Mouse (Mus musculus): ENCODE results near the gene Pitx3. TPM values are rescaled to one million over a fixed set of nuclear protein-coding genes. Genes with fewer than 3 reads are reported as not detected.

Pitx3 gene
- polyA plus RNA-seq, 1 experiment from 2014 or later: 0.39 TPM

GRCm38 (mm10) chr19:46096396-46096795 lies 51.7 kb downstream of the Pitx3 start:
- 78% methylated on average over 5 of the region's 5 CpGs for WGBS
- H3K36me3 ChIP-seq: no peaks in the 10 kb centered on the region
- no peak overlapping the region for H3K4me2 ChIP-seq
- no peak for ATAC-seq (ENCODE audit: borderline replicate concordance, extremely low read depth, low FRiP score, low TSS enrichment)
- H3K9ac ChIP-seq: no peak overlapping the region
- no peaks in the 10 kb centered on the region for H3K9me3 ChIP-seq
- H3K4me3 ChIP-seq: no peak overlapping the region
- H3K27me3 ChIP-seq: no peaks in the 10 kb centered on the region
- no peak overlapping the region for H3K27ac ChIP-seq
- no peaks in the 10 kb centered on the region for H3K4me1 ChIP-seq

GRCm38 (mm10) chr19:46095291-46095690 lies 52.8 kb downstream of the Pitx3 start:
- H3K4me2 ChIP-seq: no peak overlapping the region
- 73% methylated on average over 4 of the region's 4 CpGs for WGBS
- no peaks in the 10 kb centered on the region for H3K27me3 ChIP-seq
- H3K36me3 ChIP-seq: no peaks in the 10 kb centered on the region
- no peak overlapping the region for H3K9ac ChIP-seq
- H3K9me3 ChIP-seq: no peaks in the 10 kb centered on the region
- H3K27ac ChIP-seq: no peak overlapping the region
- H3K4me1 ChIP-seq: no peaks in the 10 kb centered on the region
- no peak overlapping the region for H3K4me3 ChIP-seq
- no peak for ATAC-seq (ENCODE audit: borderline replicate concordance, extremely low read depth, low FRiP score, low TSS enrichment)

GRCm38 (mm10) chr19:46094144-46094543 lies 54.0 kb downstream of the Pitx3 start:
- WGBS: 96% methylated on average over 2 of the region's 2 CpGs
- no peaks in the 10 kb centered on the region for H3K9me3 ChIP-seq
- H3K4me2 ChIP-seq: no peak overlapping the region
- H3K27ac ChIP-seq: no peak overlapping the region
- H3K9ac ChIP-seq: no peak overlapping the region
- H3K4me1 ChIP-seq: no peaks in the 10 kb centered on the region
- H3K36me3 ChIP-seq: no peaks in the 10 kb centered on the region
- no peak for ATAC-seq (ENCODE audit: borderline replicate concordance, extremely low read depth, low FRiP score, low TSS enrichment)
- H3K4me3 ChIP-seq: no peak overlapping the region
- no peaks in the 10 kb centered on the region for H3K27me3 ChIP-seq

- no peak overlapping the region for H3K4me3 ChIP-seq
- H3K4me1 ChIP-seq: no peaks in the 10 kb centered on the region
- no peak for ATAC-seq (ENCODE audit: borderline replicate concordance, extremely low read depth, low FRiP score, low TSS enrichment)
- WGBS: 80% methylated on average over 4 of the region's 4 CpGs
- no peak overlapping the region for H3K9ac ChIP-seq
- H3K9me3 ChIP-seq: no peaks in the 10 kb centered on the region
- H3K27me3 ChIP-seq: no peaks in the 10 kb centered on the region
- no peak overlapping the region for H3K27ac ChIP-seq
- no peak overlapping the region for H3K4me2 ChIP-seq
- no peaks in the 10 kb centered on the region for H3K36me3 ChIP-seq
Measured at GRCm38 (mm10) chr19:46091641-46092040, 56.5 kb downstream of the Pitx3 start.

GRCm38 (mm10) chr19:46087871-46088270 lies 60.3 kb downstream of the Pitx3 start:
- ATAC-seq (ENCODE audit: borderline replicate concordance, extremely low read depth, low FRiP score, low TSS enrichment): no peak
- Histone ChIP-seq H3K4me3 (no peak overlapping the region), H3K9me3 (no peaks in the 10 kb centered on the region), H3K9ac (no peak overlapping the region), H3K27ac (no peak overlapping the region), H3K36me3 (peaks cover 28% of the 10 kb centered on the region), H3K4me1 (no peaks in the 10 kb centered on the region), H3K4me2 (no peak overlapping the region), H3K27me3 (no peaks in the 10 kb centered on the region)
- 70% methylated on average over 7 of the region's 7 CpGs for WGBS

GRCm38 (mm10) chr19:46086337-46086736 lies 61.8 kb downstream of the Pitx3 start:
- 48% methylated on average over 3 of the region's 3 CpGs for WGBS
- no peaks in the 10 kb centered on the region for H3K4me1 ChIP-seq
- no peaks in the 10 kb centered on the region for H3K27me3 ChIP-seq
- no peak overlapping the region for H3K4me2 ChIP-seq
- no peak for ATAC-seq (ENCODE audit: borderline replicate concordance, extremely low read depth, low FRiP score, low TSS enrichment)
- peaks cover 43% of the 10 kb centered on the region for H3K36me3 ChIP-seq
- H3K9ac ChIP-seq: no peak overlapping the region
- H3K27ac ChIP-seq: no peak overlapping the region
- no peaks in the 10 kb centered on the region for H3K9me3 ChIP-seq
- H3K4me3 ChIP-seq: no peak overlapping the region

Other genes with a start within 250 kb of the Pitx3 start
- 15.6 and 17.9 TPM in 2 replicates for gene Armh3, start 149.8 kb downstream of the Pitx3 start, polyA plus RNA-seq (2015; fragmentation: Nextera tagmentation; extraction: Ambion mirVana)
- 9.7 and 11.1 TPM in 2 replicates for gene Hps6, start 144.8 kb downstream of the Pitx3 start, polyA plus RNA-seq (2015; fragmentation: Nextera tagmentation; extraction: Ambion mirVana)
- gene Pprc1, start 103.4 kb downstream of the Pitx3 start, polyA plus RNA-seq (2015; fragmentation: Nextera tagmentation; extraction: Ambion mirVana): 28.0 and 29.5 TPM in 2 replicates
- gene Ldb1, start 103.1 kb downstream of the Pitx3 start, polyA plus RNA-seq (2015; fragmentation: Nextera tagmentation; extraction: Ambion mirVana): 98.2 and 99.7 TPM in 2 replicates
- 76.4 and 77.7 TPM in 2 replicates for gene Nolc1, start 72.5 kb downstream of the Pitx3 start, polyA plus RNA-seq (2015; fragmentation: Nextera tagmentation; extraction: Ambion mirVana)
- gene Elovl3, start 16.4 kb downstream of the Pitx3 start, polyA plus RNA-seq (2015; fragmentation: Nextera tagmentation; extraction: Ambion mirVana): not detected in 2 replicates
- 62.4 and 65.0 TPM in 2 replicates for gene Gbf1, start 4.2 kb upstream of the Pitx3 start, polyA plus RNA-seq (2015; fragmentation: Nextera tagmentation; extraction: Ambion mirVana)
- gene Nfkb2, start 156.0 kb upstream of the Pitx3 start, polyA plus RNA-seq (2015; fragmentation: Nextera tagmentation; extraction: Ambion mirVana): 9.1 and 10.5 TPM in 2 replicates
- 7.0 and 8.3 TPM in 2 replicates for gene Psd, start 178.8 kb upstream of the Pitx3 start, polyA plus RNA-seq (2015; fragmentation: Nextera tagmentation; extraction: Ambion mirVana)
- 13.3 and 14.2 TPM in 2 replicates for gene Fbxl15, start 179.9 kb upstream of the Pitx3 start, polyA plus RNA-seq (2015; fragmentation: Nextera tagmentation; extraction: Ambion mirVana)
- 146 and 154 TPM in 2 replicates for gene Cuedc2, start 190.4 kb upstream of the Pitx3 start, polyA plus RNA-seq (2015; fragmentation: Nextera tagmentation; extraction: Ambion mirVana)
- 10.1 and 10.5 TPM in 2 replicates for gene Mfsd13a, start 192.8 kb upstream of the Pitx3 start, polyA plus RNA-seq (2015; fragmentation: Nextera tagmentation; extraction: Ambion mirVana)
- 2.0 and 2.4 TPM in 2 replicates for gene 2310034G01Rik, start 202.0 kb upstream of the Pitx3 start, polyA plus RNA-seq (2015; fragmentation: Nextera tagmentation; extraction: Ambion mirVana)
- 137 and 139 TPM in 2 replicates for gene Actr1a, start 247.4 kb upstream of the Pitx3 start, polyA plus RNA-seq (2015; fragmentation: Nextera tagmentation; extraction: Ambion mirVana)
- 31.9 and 34.5 TPM in 2 replicates for gene Sufu, start 248.6 kb upstream of the Pitx3 start, polyA plus RNA-seq (2015; fragmentation: Nextera tagmentation; extraction: Ambion mirVana)

Data from lung, embryonic 15.5 days (tissue).